Mouse (Mus musculus) thymus, postnatal 4 days (tissue): ENCODE measurements at regions not wholly inside any gene's neighbourhood (a gene's known extent, or its start where the extent isn't known, plus 50 kb on each side); places are given as distances from the start of the nearest gene placed in this dataset.

Experiments used
- DNase-seq: peaks from one replicate; pipeline ENCODE4 v3.0.0; 2021

DNA sequence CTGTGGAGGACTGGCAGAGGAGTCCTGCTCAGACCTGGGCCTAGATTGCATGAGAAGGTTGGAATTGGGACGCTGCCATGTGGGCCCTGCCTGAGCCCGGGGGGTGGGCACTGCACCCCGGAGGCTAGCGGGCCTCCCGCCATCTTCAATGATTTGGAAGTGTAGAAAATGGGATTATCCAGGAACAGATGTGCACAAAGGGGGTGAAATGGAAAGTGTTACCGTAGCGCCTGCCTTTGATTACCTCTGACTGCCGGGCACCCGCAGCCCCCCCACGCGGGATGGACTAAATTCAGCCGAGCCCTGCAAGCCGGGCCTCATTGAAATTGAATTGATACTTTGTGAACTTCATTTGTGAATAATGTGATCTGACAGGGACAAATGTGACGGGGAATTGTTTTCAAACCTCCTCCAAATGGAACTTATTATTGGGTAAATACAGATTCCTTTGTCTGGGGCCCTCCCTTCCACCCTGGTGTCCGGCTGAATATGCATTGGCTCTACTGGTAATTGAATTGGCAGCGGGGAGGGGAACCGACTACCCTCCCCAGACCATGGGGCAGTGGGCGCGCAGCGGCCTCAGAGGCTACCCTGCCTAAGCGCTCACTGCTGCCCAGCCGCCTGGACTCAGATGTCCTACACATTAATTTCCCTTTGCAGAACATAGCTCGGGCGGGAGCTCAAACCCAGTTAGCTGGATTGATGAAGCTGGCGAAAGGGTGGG is 77.9 kb upstream of the Nkx1-1 start:
- DNase-seq, result no peak

DNA sequence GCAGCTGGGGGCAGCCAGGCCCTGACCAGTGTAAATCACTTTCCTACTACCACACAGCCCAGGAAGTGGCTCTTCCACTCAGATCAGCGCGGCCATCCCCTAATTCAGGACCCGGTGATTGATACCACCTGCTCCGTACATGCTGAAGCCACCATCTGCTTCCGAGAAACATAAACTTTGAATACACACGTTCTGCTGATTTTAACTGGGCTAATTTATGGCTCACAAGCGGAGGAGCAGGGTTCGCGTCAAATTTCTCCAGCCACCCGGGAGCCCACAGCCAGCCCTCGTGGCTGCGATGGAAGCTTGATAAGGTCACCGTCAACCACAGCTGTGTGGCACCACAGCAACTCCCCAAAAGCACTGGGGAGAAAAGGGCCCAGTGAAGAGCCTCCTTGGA is 72.0 kb upstream of the Nkx1-1 start:
- DNase-seq, result peak; percentile 26

DNA sequence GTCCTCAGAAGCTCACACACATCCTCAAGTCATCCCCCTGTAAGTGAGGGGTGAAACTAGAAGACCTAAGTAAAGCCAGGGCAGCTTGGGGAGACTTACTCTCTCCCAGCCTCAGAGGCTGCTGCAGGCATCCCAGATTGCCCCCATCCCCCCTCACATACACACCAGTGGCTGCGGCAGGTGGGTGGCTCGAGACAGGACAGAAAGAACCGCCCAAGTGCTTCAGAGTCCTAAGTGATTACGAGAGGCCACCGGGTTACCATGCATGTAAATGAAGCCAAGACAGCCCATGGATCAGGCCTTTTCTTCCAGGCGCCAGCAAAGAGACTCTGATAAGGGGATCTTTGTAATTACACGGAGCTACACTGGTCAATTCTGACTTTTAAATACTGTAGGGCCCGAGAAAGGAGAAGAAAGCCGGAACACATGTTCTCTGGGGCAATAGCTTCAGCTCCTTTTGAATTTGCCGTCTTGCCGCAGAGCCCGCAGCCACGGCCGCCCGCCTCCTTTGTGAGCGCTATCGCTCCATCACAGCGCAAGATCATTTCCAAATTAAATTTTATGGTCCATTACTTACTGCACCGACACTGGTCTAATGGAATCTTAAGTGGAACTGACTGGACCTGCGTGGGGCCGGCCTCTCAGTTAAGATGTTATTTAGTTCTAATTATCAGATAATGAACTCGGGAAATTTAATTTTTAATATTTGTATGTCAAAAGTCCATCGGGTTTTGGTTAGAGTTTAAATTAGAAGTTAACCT is 68.1 kb upstream of the Nkx1-1 start:
- DNase-seq, result no peak

DNA sequence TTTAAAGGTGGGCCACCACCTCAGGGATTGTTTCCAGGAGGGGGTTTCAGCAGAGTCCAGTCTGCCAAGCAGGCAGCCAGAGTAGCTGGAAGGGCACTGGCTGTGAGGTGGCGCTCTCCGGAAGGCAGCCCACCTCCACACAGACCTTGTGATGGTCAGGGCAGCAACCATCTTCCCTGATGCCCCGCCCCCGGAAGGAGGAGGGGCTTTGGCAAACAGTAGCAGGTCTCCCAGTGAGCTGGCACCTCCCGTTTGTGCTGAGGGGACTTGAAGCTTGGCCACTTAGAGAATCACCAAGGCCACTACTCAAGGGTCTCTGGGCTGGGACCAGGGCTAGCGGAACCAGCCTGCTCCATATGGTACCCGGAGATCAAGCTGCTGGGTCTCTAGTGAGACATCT is 67.4 kb upstream of the Nkx1-1 start:
- peak; percentile 48 for DNase-seq

DNA sequence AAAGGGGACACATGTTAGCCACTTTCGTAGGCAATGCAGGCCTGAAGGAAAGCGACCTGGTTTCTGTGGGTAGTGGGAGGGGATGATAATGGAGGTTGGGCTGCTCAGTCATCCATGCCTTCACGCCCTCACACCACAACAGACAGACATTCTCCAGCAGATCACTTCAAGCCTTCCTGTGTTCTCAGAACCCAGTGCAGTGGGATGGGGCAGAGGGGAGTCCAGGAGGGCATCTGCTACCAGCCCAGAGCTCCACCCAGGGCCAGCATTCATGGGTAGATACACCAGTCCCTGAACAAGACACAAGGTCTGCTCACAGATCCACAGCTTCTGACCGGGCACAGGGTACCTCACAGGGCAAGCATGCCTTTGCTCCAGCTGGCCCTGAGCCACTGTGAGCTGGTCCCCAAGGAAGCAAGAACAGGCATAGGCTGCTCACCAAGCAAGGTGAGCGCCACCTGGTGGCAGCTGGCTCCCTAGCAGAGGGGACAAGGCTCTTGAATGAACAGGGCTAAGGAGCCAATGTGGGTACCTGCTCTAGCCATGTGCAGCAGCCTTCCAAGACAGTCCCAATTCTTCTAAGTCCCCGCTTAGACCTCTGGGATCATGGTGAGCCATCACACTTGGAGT is 62.2 kb upstream of the Nkx1-1 start:
- DNase-seq, result peak; percentile 93

DNA sequence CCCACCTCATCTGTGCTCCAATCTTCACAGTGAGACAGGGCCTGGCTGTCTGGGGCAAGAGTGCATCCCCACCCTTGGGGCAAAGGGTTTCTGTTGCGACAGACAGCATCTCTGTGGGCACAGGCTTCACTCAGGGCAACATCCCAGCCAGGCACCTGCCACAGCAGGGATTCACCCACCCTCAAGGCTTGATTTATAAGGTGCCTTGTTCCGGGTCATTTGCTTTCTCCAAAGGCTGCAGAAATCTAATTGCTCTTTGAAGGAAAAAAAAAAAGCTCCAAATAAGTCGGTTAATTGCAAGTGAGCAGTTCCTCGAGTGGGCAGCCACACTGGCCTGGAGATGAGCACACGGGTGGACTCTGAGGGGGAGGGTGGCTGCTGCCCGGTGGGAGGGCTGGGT is 61.5 kb upstream of the Nkx1-1 start:
- no peak for DNase-seq

DNA sequence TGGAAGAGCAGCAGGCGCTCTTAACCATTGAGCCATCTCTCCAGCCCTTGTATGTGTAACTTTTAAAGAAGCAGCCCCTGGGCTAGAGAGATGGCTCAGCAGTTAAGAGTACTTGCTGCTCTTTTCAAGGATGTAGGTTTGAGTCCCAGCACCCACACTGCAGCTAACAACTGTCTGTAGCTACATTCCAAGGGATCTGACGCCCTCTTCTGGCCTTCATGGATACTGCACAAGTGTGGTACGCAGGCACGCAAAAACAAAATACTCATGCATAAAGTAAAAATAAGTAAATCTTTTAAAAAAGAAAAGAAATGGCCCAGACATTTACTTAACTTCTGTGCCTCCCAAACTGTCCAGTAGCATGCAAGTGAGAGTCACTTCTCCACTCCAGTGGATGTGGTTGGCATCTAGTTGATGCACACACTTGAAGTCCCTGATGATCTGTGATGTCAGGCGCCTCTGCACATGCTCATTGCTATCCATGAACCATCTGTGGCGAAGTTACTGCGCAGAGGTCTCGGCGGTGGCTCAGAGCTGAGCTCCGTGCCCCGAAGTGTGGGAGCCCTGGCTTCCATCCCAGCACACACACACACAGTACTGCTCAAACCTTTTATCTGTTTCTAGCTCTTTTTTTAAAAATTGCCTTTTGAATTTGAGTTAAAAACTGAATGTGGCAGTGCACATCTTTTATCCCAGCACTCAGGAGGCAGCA is 59.0 kb upstream of the Nkx1-1 start:
- DNase-seq, result no peak

DNA sequence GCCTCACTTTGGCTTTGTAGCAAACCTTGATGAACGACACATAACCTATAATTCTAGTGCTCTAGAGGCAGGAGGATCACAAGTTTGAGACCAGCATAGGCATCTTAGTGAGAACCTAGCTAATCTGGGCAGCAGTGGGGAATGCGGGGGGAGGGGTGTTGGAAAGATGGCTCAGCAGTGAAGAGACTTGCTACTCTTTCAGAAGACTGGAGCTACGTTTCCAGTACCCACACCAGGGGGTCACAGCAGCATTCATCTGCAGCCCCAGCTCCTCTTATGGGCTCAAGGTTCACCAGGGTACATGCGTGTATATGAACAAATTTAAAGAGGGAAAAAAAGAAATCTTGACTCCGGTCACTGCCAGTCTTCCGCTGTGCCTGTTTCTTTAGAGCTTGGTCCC is 55.5 kb upstream of the Nkx1-1 start:
- DNase-seq, result no peak

DNA sequence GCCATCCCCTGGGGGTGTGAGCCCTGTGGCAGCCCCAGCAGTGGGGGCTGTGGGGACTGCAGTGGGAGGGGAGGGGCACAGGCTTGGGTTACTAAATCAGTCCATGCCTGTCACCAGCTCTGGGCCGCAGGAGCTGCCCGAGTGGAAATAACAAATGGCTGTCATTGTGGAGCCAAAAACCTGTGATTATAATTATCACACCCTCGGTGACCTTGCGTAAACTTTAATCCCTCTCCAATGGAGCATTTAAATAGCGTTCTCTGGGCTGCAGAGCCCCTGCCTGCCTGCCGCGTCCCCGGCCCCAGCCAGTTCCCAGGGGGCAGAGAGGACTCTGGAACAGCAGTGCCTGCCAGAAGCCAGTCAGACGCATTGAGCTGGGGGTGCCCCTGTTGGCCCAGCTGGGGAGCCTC is 54.4 kb upstream of the Nkx1-1 start:
- DNase-seq, result no peak

DNA sequence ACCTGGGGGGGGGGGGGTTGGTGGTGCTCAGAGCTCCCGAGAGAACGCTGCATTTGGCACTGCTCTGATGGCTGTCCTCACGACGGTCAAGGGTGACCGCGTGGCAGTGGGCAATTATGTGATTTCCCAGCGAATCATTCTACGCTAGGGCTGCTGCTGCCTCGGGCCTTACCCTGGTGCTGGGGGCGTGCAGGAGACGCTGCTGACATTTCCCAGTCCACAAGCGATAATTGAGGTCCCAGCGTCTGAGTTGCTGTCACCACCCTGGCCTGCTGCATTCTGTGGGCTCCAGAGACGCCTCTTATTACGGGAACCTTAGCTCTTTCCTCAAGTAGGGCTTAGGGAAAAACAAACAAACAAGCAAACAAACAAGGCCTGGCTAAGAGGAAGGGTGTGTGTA is 52.0 kb upstream of the Nkx1-1 start:
- DNase-seq, result no peak
